Mouse (Mus musculus) megakaryocyte, embryonic 14.5 days (primary cell): ENCODE data around the gene Mfap1b.

ENCODE experiments used
- FLI1 ChIP-seq: IDR thresholded peaks from 2 replicates; pipeline ENCODE4 v1.6.1; 2012; ENCODE audit warnings: low read length, inconsistent platforms, mixed read lengths
- GATA1 ChIP-seq: IDR thresholded peaks from 3 replicates; pipeline ENCODE4 v1.6.1; 2012; ENCODE audit warnings: mixed read lengths, low read length, inconsistent platforms, borderline replicate concordance

DNA sequence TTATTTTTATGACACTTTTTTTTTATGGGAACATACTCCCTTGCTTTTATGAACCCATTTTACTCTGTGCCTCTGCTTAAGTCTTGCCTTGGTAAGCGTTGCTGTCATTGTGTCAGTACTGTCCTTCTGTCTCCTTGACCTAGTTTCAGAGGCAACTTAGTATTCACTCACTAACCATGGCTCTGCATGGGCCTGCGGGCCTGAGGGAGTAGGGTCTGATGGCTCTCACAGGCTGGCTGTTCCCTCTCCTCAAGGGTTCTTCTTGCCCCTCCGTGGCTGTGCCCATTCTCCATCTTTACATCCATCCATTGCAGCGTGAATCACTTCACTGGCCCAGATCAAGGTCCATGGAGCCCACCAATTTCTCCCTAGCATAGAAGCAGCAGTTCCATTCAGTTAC is 27.4 kb downstream of the Mfap1b start:
- TF ChIP-seq GATA1 (no peak), FLI1 (no peak)
